Mouse (Mus musculus) erythroid progenitor cell, adult 5-6 weeks (primary cell): ENCODE data around the gene Hes1. TPM values are rescaled to one million over a fixed set of nuclear protein-coding genes. Genes with fewer than 3 reads are reported as not detected.

Experiments
- ATAC-seq: replicated peaks from 2 replicates; pipeline ENCODE4 v1.8.0; 2016; ENCODE audit warnings: moderate number of reproducible peaks, mild to moderate bottlenecking, moderate TSS enrichment, inconsistent platforms; ENCODE audit not compliant: poor library complexity, low FRiP score, severe bottlenecking
- total RNA-seq, 2 experiments: library from RNA; stranded (forward) in 1 of 2; stranded (reverse) in 1 of 2; fragments of 150-400 nt in 1 of 2; fragments of 186-747, 209-891 nt in 1 of 2; gene quantifications; 2 replicates each; pipeline versions ENCODE4 v1.2.3 to v1.2.4; 2015 to 2017; ENCODE audit warnings: low replicate concordance in 2 of 2

Hes1 gene
- total RNA-seq (2015; ENCODE audit: low replicate concordance) (1.8 TPM in 1 of 2 replicates, not detected in the other), total RNA-seq (2017; ENCODE audit: low replicate concordance) (2.1 TPM in 1 of 2 replicates, not detected in the other)

DNA sequence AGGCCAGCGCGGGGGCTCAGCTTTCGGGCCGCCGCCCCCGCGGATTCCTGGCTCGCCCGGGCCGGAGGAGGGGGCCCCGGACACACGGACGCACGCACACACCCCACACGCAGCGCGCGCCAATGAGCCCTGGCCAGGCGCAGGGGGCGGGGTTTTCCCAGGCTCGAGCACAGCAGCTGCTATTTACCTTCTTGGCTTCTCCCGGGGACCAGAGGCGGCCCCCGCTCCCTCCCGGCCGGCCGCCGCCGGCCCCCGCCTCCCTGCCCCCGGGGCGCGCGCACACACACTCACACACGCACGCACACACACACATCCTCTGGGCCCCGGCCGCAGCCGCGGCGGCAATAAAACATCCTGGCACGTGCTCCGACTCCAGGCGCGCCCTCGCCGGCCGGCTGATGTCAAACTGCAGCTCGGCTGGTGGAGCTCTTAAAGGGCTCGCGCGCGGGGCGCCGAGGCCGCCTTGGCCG lies at the start of gene Hes1:
Gene Hes1 (plus strand): TSS at position 401 of the 470 bp plus-strand sequence.
- ATAC-seq = no peak

DNA sequence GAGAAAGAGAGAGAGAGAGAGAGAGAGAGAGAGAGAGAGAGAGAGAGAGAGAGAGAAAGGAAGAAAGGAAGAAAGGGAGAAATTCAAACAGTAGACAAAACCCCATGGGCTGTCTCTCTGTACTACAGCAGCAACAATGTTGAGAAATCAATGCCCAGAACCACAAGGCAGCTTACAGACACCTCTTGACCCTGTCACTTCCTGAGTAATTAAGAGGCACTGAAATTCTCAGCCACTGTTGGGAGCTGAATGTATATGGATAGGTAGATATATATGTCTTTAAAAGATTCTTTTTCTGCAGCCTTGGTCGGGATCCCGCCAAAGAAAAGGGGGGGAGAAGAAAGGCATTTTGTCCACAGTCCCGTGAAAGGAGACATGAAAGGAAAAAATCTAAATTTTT lies 48.1 kb upstream of the Hes1 start:
- no peak for ATAC-seq

DNA sequence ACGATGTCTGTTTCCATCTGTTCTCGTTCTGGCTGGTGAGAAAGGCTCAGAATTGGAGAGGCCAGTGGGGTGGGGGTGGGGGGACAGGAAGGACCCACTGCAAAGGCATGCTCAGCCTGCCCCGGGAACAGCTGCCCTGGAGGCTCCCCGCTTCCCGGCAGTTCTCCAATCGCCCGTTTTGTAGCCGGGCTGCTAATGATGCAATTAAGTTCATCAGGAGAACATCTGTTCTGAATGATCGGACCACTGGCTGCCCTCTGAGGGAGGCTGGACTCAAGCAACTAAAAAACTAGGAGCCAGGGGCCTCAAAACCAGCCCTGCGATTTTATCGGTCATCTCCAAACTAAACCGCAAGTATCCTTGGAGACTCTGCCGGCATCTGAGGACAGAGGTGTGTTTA lies 44.1 kb upstream of the Hes1 start:
- ATAC-seq = no peak

DNA sequence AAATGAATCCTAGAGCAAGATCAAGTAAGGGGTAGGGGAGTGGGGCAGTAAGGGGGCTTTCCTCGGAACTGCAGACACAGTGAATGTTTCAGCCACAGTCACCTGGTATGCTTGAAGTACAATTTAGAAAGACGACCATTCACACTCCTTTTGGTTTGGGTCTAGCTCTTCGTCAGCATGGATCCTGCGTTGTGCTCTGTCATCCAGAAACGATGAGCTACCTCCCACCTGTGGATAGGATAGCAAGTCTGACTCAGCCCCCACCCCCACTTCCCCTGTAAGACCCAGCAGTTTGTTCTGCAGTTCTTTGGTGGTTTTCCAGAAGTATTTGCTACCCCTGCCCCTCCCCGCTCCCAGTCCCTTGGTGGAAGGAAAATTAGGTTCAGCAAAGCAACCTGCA lies 41.8 kb upstream of the Hes1 start:
- no peak for ATAC-seq

DNA sequence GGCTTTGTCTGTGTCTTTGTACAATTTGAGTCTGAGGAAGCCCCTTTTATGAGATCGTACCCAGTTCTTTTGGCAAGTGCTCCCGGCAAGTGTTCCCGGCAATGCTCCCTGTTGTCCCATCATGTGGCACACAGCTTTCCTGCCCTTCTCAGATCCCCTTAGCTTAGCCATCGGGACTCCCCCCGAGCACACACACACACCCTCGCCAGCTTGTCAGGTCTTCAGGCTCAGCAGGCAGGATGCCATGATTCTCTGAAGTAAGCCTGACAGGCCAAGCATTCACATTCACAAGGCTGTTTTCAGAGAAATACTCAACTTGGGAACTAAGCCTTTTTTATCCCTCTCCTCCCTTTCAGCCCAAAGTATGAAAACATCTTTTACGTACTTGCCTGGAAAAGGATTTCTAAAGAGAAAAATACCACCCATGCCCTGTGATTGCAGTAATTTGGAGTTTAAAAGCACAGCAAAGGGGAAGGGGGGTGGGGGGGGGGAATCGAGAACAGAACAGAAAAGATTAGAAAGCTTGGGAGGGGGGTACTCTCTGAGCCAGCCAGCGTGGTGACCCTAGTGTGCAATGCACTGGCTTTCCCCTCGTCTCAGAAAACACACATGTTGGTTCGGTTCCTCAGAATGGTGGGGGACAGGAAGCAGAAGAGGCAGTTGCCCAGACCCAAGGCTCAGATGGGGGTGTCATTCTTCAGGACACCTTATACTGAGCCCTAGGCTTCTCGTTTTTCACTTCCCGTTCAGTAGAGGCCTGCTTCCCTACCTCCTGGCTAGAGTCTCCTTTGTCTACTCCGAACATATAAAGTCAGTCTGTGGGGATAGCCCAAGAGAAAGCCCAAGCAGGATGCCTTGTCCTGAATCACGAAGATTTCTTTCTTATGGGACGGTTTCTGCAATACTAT lies 41.0 kb upstream of the Hes1 start:
- ATAC-seq = no peak

DNA sequence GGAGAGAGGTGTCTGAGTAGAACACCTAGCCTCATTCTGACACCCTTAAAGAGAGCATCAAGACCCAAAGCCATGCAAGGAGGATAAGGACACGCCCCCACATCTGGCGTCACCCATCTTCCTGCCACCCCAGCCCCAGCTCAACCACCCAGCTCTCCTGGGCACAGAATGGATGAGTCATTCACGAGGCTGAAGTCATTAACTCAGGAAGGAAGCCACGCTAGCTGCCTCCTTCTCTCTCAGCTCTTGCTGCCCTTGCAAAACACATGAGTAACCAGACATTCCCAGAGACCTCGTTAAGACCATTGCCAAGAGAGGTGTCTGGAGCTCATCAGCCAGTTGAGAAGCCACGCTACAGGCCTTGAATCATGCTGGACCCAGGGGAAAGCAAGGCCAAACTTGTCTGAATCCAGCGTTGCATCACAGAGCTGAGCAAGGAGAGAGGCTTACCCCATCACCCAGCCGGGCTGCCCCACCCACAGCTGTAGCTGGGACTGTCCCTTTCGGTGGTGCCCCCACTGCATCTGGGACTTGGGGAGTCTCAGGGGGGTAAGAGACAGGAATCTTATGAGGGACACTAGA lies 39.4 kb upstream of the Hes1 start:
- ATAC-seq = no peak

DNA sequence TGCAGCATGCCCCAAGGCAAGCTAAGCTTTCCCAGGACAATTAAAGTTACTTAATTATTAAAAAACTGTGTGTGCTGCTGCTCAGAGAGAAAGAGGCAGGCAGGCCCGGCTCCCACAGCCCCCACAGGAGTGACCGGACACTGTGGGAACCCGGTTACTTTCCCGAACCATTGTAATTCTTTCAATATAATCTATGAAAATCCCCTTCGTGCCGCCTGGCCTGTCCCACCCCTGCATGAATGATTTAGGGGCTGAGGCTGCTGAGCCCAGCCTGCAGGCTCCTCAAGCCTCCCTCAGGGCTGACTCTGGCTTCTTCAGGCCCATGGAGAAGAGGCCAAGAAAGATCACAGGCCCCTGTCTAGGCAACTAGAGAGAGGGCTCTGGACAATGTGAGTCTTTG lies 36.0 kb upstream of the Hes1 start:
- ATAC-seq = no peak

DNA sequence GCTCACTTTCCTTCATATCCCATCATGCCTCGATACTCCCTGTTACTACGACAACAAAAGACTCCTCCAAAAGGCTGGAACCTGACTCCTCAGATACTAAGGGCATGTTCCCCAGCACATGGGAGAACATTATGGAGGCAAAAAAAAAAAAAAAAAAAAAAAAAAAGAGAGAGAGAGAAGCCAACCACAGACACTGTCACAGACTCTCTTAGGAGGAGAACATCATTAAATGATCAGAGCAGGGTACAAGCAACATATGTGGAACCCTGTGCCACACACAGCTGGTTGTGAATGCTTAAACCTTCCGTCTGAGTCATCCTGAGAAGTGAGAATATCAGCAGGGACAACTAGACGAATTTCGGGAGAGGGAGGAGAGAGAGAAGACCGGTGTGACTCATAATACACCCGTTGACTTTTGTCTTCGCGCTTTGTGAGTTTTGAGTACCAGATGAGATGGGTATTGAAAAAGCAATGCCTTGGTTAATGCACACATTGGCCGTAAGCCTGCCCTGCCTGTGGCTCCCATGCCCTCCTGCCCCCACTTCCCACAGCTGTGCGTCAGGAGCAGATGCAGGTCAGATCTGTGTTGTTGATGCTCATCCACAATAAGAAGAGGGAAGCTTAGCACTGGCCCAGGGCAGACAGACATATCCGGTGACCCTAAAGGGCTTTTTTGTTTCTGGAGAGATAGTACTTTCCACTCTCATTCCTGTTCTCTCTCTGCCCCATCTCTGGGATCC lies 34.8 kb upstream of the Hes1 start:
- ATAC-seq = no peak

DNA sequence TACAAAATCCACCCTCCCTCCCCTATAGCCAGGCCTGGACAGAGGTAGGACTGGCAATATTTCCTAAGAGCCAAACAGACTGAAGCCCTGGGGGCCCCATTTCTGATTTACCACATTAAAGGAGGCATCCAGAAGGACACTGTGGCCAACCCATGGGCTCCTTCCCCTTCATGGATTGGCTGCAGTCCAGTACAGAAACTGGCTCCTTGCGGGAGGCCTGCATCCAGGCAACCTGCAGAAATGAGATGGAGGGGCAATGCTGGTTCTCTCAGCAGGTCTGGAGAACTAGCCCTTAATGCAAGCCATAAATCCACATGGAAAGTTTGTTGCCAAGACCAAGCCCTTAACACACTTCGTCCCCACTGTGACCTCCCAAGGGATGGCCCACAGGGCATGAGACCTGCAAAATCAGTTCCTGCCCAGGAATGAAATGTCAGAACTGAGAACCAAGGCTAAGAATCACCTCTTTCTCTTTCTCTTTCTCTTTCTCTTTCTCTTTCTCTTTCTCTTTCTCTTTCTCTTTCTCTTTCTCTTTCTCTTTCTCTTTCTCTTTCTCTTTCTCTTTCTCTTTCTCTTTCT lies 31.8 kb upstream of the Hes1 start:
- ATAC-seq = no peak

DNA sequence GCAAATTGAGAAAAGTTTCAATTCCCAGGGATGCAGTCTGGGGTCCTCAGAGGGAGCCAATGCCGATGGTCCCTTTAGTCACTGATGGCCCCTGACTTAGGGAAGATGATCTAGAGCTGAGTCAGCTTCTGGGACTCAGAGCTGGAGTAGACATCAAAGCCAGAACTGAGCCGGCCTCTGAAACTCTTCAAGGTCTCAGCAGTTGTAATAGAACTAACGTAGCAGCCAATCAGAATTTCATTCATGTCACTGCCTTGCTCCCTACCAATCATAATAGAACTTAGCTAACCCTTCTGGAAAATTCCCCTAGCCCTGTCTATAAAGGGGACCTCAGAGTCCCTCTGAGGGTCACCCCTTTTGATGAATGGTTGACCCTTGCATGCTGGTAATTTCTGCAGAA lies 30.8 kb upstream of the Hes1 start:
- no peak for ATAC-seq

DNA sequence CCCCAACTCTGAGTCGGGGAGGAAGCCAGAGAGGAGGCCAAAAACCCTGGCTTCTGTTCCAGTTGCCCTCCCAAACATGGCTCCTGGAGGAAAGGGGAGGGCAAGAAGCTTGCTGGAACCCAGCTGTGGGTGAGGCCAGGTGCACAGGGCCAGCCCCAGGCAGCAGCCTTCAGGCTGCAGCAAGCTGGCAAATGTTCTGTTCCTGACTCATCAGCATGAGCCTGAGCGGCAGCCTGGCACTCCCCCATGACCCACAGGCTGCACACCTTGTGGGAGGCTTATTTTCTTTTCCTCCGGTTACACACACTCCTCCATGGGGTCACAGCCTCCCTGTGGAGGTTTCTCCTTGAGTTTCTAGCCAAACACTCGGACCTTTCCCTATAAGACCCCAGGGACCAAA lies 30.2 kb upstream of the Hes1 start:
- no peak for ATAC-seq

DNA sequence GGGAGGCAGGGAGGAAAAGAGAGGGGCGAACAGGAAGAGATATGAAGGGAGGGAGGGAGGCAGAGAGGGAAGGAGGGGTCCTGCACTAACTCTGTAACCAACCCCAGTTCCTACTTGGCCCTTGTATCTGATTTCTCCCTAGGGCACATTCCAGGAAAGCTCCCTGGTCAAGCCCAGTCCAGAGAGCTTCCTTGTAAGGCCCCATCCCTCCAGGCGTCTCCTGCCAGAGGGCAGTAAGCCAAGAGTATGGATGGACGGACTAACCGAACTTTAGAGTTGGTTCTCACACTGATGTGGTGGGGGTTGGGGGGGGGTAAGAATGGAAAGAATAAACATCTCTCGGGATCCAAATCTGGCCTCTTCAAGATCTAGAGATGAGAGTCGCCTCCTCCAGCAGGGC lies 29.7 kb upstream of the Hes1 start:
- no peak for ATAC-seq

DNA sequence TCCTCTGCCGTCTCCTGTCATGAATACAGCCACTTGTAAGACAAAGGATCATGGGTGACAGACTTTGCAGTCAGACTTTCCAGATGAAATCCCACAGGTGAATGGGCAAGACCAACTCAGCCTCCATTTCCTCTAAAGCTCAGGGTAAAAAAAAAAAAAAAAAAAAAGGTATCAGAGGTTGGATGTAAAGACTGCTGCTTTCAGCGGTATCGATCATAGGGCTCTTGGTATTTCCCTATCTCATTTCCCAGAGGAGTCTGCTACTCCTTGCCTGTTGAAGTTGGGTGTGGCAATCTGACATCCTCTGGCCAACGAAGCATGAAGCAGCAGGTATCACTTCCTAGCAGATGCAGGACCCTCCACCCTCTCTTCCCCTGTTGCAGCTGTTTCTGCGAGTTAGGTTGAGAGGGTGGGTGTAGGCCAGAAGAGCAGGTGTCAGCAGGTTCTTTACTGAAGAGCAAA lies 29.2 kb upstream of the Hes1 start:
- no peak for ATAC-seq

DNA sequence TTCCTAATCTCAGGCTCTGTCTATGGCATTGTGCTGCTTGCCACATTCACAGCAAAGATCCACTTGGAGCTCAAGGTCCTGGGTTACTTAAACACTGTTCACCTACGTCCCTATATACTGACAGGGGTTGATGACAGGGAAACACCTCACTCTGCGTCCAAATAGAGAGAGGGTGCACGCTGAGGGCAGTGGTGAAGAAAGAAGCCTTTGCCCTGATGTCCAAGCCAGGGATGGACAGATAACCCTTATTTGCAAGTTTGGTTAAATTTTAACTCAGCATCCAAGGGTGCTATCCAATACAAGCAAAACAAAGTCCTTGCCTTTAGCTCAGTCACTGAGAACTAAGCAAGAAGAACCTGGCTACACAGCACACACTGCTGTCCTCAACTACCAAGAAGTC lies 28.1 kb upstream of the Hes1 start:
- no peak for ATAC-seq

DNA sequence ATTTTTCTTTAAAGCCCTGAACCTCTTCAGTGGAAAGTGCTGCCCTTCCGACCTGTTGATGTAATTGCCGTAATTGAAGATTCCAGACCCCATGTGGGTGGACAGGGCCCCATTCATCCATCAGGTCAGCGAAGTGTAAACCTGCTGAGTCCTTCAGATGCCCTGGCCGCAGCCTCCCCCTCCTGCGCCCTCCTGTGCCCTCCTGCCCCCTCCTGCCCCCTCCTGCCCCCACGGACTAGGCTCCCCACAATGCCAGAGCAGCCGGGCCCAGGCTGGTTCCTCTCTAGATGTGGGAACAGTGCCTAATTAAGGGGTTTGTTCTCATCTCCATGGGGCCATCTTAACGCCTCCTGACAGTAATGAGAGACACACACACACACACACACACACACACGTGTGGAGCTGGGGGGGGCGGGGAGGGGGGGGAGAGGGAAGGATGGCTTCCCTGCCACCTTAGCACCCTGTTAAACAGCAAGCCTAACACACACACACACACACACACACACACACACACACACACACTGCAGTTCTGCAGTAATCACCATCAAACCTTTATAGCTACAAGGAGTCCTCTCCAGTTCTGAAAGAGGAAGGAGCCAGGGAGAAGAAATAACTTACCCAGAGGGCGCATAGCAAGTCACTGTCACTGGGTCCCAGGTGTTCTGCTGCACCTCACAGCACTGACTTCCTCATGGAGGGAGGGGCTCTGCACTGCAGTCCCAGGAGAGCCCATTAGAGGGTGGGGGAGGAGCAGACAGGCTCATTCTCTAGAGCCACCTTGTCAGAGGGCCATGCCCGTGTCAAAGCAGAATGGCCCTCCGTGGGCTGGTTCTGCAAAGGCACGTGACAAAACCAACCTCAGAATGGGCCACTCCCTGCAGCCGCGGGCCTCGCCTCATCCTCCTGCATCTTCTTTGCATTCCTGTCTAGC lies 25.3 kb upstream of the Hes1 start:
- ATAC-seq = no peak

DNA sequence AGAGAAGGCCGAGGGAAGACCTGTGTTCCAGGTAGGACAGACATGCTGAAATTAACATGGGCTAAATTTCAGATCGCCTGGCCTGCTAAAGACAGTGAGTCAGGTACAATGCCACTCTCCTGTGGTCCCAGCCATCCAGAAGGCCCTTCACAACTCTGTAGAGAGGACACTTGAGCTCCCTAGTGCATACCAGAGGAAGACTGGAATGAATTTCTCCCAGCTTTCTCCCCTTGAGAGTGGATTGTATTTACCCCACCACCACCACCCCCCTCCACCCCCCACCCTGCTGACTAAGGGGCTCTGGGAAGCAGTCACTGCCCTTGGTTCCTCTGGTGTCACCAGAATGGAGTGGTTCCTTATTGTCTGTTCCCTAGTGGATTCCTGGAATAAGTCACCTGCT lies 24.3 kb upstream of the Hes1 start:
- ATAC-seq = no peak

DNA sequence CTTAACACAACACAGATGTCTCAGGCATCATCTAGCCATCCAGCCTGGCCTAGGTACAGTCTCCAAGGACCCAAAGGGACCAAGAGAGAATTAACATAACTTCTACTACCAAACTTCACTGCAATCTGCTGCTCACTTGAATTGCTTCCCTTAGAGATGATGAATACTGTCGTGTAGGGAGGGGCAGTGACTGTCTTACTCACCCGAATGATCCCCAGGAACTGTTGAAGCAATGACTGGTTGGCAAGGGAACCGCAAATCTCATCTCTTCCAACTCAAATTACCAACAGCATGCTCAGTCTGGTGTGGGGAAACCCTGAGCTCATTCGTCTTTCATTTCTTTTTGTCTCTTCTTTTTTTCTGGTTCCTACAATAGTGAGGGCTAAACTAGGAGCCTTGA lies 21.3 kb upstream of the Hes1 start:
- no peak for ATAC-seq

DNA sequence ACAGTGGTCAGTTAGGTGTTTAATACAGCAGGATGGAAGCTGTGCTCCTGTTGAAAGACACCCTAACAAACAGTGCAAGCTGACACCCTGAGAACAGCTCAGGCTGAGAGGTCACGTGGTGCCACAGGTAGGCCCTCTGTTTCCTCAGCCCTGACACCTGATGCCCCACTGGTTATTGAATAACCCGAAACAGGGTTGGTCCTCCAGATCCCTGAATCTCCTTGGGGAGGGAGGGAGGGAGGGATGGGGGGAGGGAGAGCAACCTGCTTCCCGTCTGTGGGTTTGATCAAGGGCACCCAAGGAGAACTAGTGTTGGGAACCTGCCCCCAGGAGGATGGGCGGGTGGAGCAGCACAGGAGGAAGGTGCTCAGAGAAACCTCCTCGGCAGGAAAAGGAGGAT lies 18.6 kb upstream of the Hes1 start:
- ATAC-seq = no peak

DNA sequence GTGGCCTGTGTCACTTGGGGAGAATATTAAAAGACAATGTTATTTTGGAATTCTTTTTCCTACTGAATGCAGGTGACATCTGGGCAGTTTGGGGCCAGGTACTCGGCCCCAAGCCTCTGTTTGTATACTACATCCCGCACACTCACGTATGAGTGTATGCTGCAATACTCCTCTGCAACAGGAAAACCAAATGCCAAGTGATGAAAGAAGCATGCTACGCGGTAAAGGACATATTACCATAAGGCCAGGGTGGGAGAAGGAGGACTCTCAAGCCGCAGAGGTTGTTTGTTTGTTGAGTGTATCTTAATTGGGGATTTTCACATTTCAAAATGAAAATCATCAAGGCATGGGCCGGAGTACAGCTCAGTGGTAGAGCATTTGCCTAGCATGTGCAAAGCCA lies 17.2 kb upstream of the Hes1 start:
- ATAC-seq = no peak
